Mouse (Mus musculus) spleen, postnatal 10 days (tissue): ENCODE results near the gene Suclg1.

Experiments
- DNase-seq, 2 experiments: peaks; one replicate each; pipeline ENCODE4 v3.0.0; 2021 to 2022; ENCODE audit warnings: low spot score in 2 of 2

Suclg1 gene

GRCm38 (mm10) chr6:73249851-73250250 is 1.7 kb downstream of the Suclg1 start:
- no peak for DNase-seq

- no peak for DNase-seq
These were observed 3.2 kb downstream of the Suclg1 start for GRCm38 (mm10) chr6:73251336-73251735.

DNA sequence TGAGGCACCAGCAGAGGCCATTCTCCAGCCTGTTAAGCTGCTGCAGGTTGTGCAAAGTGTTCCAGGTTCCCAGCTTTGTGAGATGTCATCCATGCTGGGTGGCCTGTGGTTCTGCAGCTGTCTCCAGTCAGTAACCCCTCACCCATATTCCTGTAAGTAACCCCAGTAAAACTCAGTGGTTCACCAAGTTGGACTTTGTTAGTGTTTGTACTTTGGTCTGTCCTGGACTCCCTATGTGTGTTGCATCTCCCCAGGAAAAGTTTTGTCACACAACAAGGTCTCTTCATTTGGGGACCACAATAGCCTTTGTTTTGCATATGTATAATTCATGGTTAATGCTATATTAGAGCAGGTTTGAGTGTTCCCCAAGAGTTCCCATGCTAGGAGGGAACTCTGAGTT is 4.2 kb downstream of the Suclg1 start:
- DNase-seq, result no peak

GRCm38 (mm10) chr6:73253006-73253405 is 4.8 kb downstream of the Suclg1 start:
- DNase-seq, result no peak

- no peak for DNase-seq
These were observed 5.4 kb downstream of the Suclg1 start for GRCm38 (mm10) chr6:73253584-73253983.

DNA sequence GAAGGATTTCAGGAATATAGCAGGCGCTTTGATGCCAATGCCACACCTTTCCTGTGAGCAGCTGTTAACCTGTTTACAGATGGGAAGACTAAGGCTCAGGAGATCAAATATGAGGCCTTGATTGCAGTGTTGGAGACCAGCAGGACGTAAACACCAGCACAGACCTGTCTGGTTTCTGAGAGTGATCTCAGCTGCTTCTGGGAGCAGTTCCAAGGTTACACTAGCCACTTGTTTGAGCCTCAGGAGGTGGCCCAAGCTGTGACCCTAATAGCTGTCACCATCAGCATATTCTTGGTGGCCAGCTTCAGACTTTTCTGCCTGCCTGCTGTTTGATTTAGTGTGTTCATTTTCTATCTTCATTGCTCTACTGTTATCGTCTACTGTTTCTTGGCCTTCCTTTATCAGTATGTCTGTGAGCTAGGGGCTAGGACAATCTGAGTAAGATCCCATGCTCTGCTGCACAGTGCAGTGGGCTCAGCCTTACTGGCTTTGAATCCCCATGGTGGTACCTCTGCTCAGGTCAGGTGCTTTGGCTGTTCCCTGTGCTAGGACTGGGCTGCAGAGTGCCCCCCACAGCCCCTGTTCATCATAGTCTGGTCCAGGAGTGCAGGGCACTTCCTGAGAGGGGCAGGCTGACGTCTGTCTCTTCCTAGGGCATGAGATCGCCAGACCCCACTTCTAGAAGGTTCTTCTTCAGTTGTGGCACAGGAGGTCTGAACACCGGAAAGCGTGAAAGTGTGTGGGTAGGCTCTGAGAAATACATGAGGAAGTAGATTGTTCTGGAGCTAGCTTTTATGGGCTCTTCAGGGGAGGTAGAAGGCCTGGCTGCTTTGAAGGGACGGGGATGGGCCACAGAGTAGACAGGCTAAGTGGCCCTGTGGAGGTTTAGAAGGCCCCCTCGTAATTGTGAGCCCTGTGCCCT is 6.4 kb downstream of the Suclg1 start:
- no peak for DNase-seq

GRCm38 (mm10) chr6:73257068-73257467 is 8.9 kb downstream of the Suclg1 start:
- no peak for DNase-seq

- DNase-seq, result no peak
These were observed 11.9 kb downstream of the Suclg1 start for GRCm38 (mm10) chr6:73260110-73260509.

DNA sequence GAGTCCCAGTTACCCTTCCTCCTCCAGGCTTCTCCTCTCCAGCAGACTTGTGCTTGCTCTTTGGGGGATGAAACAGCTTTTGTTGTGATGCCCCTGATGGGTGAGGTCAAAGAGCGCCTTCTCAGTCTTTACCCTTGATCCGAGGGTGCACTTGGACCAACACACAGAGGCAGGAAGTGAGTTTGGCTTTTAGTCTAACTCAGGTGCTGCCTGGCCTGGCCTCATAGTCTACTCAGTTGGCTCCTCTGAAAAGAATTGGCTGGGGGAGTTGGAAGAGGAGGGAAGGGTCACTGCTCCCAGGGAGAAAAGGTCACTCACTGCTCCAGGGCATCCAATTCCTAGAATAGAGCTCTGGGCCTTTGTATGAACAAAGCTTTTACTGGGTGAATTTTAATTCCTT is 16.6 kb downstream of the Suclg1 start:
- no peak for DNase-seq

DNA sequence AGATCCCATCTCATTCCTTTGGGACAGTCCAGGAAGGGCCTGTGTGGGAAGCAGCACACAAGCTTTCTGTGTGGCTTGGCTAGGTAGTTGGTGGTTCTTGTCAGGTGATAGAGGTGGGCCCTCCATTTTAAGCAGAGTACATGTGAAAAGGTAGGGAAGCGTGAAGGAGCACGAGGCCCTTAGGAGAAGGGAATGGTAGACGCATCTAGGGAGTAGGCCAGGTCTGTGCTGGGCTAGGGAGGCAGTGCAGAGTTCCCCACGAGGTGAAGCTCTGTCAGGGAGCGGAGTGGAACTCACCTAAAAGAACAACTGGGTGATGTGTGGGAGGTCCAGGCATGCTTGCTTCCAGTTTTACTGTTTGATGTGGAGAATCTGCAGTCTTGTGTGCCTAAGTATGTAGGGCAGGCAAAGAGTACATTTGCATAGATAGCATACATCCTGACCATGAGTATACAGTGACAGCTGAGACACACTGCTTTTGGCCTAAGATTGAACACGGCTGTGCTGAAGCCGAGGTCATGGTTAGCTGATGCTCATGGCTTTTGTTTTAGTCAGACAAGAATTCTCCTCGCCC is 19.6 kb downstream of the Suclg1 start:
- no peak for DNase-seq

- DNase-seq, result no peak
These were observed 21.2 kb downstream of the Suclg1 start for GRCm38 (mm10) chr6:73269374-73269773.

- no peak for DNase-seq
These were observed 23.4 kb downstream of the Suclg1 start for GRCm38 (mm10) chr6:73271546-73272091.

GRCm38 (mm10) chr6:73275002-73275401 is 26.8 kb downstream of the Suclg1 start:
- no peak for DNase-seq

GRCm38 (mm10) chr6:73279681-73280080 is 31.5 kb downstream of the Suclg1 start:
- no peak for DNase-seq

DNA sequence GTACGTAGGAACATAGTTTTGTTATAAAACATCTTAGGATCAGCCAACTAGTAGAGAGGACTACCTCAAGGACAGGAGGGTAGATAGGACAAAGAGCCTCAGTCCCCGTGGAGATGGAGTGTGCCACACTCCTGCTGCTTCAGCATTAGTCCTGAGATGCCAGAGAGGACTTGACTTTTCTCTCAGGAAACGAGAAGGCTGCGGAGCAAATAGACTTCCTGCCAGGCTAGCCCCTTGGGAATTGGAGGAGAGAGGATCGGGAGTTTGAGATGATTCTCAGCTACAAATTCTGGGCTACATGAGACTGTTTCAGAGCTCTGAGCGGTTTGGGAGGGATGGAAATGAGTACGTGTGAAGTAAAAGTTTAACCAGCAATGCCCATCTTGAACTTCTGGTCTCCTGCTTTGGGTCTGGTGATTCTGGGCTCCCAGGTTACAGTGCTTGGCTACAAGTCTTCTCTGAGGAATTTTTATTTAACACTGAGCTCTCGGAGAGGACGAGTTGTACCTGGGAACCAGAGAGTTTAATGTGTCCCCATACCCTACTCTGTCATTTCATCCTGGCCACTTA is 32.4 kb downstream of the Suclg1 start:
- DNase-seq, result no peak

DNA sequence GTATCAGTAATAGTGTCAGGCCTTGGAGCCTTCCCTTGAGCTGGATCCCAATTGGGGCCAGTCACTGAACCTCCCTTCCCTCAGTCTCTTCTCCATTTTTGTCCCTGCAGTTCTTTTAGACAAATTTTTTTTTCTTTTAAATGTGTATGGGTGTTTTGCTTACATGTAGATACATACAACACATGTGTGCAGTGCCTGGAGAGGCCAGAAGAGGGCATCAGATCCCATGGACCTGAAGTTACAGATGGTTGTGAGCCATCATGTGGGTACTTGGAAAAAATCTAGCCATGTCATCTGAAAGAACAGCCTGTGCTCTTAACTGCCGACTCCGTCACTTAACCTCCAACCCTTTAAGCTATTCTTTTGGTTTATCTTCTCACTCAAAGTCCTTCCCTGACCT is 38.1 kb downstream of the Suclg1 start:
- DNase-seq, result no peak

DNA sequence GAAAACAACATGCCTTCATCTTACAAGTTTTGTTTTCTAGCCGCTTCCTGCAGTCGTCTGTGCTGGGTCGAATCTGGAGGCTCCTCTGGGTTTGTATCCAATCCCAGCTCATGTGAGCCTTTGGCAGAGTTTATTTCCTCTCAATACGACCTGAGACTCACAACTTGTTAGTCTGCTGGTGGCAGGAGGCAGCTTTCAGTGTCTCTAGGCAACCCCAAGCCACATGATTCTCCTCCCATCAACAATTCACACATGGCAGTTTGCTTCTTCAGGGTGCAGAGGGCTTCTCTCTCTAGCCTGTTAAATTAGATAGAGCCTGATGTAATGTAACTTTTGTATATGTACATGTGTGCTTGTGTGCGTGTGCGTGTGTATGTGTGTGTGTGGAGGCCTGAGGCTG is 58.7 kb downstream of the Suclg1 start:
- no peak for DNase-seq

GRCm38 (mm10) chr6:73308685-73309520 is 60.7 kb downstream of the Suclg1 start:
- DNase-seq, result no peak

DNA sequence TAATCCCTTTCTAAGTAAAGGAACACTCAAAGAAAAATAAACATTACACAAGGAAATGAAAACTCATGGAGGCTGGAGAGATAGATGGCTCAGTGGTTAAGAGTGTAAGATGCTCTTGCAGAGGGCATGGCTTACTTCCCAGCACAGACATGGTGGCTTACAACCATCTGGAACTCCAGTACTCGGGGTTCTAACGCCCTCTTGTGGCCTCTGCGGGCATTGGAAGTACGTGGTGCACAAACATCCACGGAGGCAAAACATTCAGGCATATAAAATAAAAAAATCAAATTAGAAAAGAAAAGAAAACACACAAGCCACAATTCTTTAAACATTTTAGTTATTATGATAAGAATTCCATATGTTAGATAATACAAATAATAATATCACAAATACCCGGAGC is 63.2 kb downstream of the Suclg1 start:
- DNase-seq, result no peak

GRCm38 (mm10) chr6:73311786-73312185 is 63.6 kb downstream of the Suclg1 start:
- DNase-seq, result no peak

GRCm38 (mm10) chr6:73314923-73315603 is 66.9 kb downstream of the Suclg1 start:
- DNase-seq, result peak in 1 of 2 experiments; percentile 15
